Mouse (Mus musculus): ENCODE data around the gene Nr3c2.
A peak's percentile ranks its signal among the peaks of the same experiment; 100 is the strongest.

Gene Nr3c2

GRCm38 (mm10) chr8:76899411-76900154 lies at the start of gene Nr3c2:
Gene Nr3c2 (plus strand): TSS chr8:76899442.
- peak; percentile 7 for DNase-seq

GRCm38 (mm10) chr8:76858534-76858933 lies 40.7 kb upstream of the Nr3c2 start:
- no peak for DNase-seq

- DNase-seq, result no peak
Measured at GRCm38 (mm10) chr8:76859709-76860108, 39.5 kb upstream of the Nr3c2 start.

- DNase-seq, result no peak
Measured at GRCm38 (mm10) chr8:76863066-76863465, 36.2 kb upstream of the Nr3c2 start.

GRCm38 (mm10) chr8:76876809-76877208 lies 22.4 kb upstream of the Nr3c2 start:
- no peak for DNase-seq

GRCm38 (mm10) chr8:76897050-76897449 lies 2.2 kb upstream of the Nr3c2 start:
- DNase-seq, result no peak

- peak; percentile 43 for DNase-seq
Measured at GRCm38 (mm10) chr8:76898721-76899410, 376 bp upstream of the Nr3c2 start.

- DNase-seq, result peak; percentile 5
Measured at GRCm38 (mm10) chr8:76900155-76901141, 1.2 kb downstream of the Nr3c2 start.

- peak; percentile 67 for DNase-seq
Measured at GRCm38 (mm10) chr8:76901430-76902204, 2.4 kb downstream of the Nr3c2 start.

GRCm38 (mm10) chr8:76902205-76903078 lies 3.2 kb downstream of the Nr3c2 start:
- DNase-seq, result no peak

- no peak for DNase-seq
Measured at GRCm38 (mm10) chr8:76911206-76911605, 12.0 kb downstream of the Nr3c2 start.

GRCm38 (mm10) chr8:76912678-76913077 lies 13.4 kb downstream of the Nr3c2 start:
- no peak for DNase-seq

GRCm38 (mm10) chr8:76913207-76913606 lies 14.0 kb downstream of the Nr3c2 start:
- no peak for DNase-seq

GRCm38 (mm10) chr8:76915260-76915659 lies 16.0 kb downstream of the Nr3c2 start:
- DNase-seq, result no peak

- DNase-seq, result no peak
Measured at GRCm38 (mm10) chr8:76919546-76919945, 20.3 kb downstream of the Nr3c2 start.

- DNase-seq, result no peak
Measured at GRCm38 (mm10) chr8:76924150-76924549, 24.9 kb downstream of the Nr3c2 start.

- DNase-seq, result no peak
Measured at GRCm38 (mm10) chr8:76928326-76928725, 29.1 kb downstream of the Nr3c2 start.

- DNase-seq, result no peak
Measured at GRCm38 (mm10) chr8:76928808-76929207, 29.6 kb downstream of the Nr3c2 start.

GRCm38 (mm10) chr8:76965046-76965445 lies 65.8 kb downstream of the Nr3c2 start:
- DNase-seq, result no peak

GRCm38 (mm10) chr8:76971187-76971586 lies 71.9 kb downstream of the Nr3c2 start:
- DNase-seq, result no peak

- no peak for DNase-seq
Measured at GRCm38 (mm10) chr8:76971761-76972404, 72.6 kb downstream of the Nr3c2 start.

Measured in thymus, postnatal 14 days (tissue).